Mouse (Mus musculus) embryo, embryonic 11 days (tissue): ENCODE data around the gene Prrg2.
A peak's percentile ranks its signal among the peaks of the same experiment; 100 is the strongest.

Source experiments
- DNase-seq: peaks from one replicate; pipeline ENCODE4 v3.0.0-alpha.2; 2015

Prrg2 gene

GRCm38 (mm10) chr7:45053931-45054510 lies 8.5 kb downstream of the Prrg2 start:
- DNase-seq: peak; percentile 97

DNA sequence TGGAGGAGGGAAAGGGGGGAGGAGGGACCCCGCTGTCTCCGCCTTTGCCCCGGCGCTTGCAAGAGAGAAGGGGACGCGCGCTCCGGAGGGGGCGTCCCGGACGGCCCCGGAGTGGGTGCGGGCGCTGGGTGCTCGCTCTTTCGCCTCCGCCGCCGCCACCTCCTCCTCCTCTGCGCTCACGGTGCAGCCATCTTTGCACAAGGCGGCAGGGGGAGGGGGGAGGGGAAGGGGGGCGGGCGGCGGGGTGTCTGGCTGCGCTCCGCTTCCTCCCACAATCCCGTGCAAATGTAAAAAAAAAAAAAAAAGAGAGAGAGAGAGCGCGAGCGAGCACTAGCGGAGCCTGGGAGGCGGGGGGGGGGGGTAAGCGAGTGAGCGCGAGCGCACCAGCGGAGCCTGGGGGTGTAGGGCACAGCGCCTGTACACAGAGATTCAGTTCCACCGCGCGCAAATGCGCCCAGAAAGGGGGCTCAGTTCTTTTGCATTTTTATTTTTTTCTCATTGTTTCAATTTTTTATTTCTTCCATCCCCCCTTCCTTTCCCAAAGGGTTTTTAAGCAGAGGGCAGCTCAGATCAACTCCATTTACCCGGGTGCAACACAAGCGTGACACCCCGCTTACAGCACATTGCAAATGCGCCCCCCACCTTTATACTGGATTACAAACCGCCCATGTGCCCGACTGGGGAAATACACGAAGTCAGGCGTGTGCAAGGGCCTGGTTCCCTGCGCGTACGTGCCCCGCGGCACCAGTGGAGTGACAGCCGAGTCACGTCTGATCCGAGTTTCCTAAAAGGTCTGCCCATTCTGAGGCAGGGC lies 9.2 kb downstream of the Prrg2 start:
- peak; percentile 89 for DNase-seq

GRCm38 (mm10) chr7:45052862-45053116 lies 9.7 kb downstream of the Prrg2 start, which contains the start of gene Prr12:
Prr12 (minus strand) TSS chr7:45052881.
- peak; percentile 80 for DNase-seq

GRCm38 (mm10) chr7:45052181-45052861 lies 10.2 kb downstream of the Prrg2 start:
- DNase-seq: peak; percentile 37

- DNase-seq: peak; percentile 19
These were observed 10.9 kb downstream of the Prrg2 start for GRCm38 (mm10) chr7:45051601-45051974.

- DNase-seq: peak; percentile 95
These were observed 11.4 kb downstream of the Prrg2 start for GRCm38 (mm10) chr7:45050945-45051600.

DNA sequence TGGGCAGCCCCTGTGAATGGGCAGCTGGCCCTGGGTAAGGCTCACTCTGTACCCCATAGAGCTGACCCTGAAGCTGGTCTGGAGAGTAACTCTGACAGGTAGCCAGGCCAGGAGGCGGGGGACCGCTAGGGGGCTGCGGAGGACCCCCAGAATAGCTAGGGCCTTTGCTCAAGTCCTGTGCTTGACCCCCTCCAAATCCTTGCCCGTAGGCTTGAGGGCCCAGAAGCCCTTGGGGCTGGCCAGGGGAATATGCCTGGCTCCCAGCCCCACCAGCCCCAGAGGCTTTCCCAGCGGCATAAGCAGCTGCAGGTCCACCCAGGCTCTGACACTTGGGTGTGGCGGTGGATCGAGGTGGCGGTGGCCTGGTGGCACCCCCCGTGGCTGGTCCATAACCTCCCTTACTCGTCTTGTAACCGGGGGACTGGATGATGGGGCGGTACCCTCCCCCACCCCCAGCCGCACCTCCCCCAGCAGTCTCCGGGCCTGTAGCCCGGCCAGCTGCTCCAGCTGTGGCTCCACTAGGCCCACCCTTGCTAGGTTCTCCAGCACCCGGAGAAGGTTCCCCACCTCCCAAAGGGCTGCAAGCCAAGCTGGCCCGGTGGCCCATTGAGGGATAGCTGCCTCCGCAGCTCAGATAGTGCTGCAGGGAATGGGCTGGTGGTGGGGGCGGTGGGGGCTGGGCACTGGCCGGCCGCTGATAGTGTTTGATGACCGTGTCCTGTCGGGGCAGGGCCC lies 13.4 kb downstream of the Prrg2 start:
- DNase-seq: no peak

GRCm38 (mm10) chr7:45048001-45048890 lies 14.2 kb downstream of the Prrg2 start:
- no peak for DNase-seq

DNA sequence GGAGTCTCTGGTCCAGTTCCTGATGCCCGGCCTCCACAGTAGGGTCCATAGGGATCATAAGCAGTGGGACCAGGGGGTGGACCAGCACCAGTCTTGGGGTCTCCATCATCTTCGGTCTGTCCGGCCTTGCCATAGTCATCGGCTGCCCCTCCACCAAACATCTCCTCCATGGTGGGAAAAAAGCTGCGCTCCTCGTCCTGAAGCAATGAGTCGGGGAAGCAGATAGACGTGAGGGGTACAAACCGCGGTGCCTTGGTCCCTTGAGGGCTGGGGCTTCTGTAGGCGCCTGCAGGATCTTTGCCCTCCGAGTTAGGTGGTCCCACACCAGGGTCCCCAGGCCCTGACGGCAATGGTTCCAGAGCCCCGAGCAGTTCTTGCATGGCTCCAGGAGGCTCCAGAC lies 15.0 kb downstream of the Prrg2 start:
- no peak for DNase-seq

DNA sequence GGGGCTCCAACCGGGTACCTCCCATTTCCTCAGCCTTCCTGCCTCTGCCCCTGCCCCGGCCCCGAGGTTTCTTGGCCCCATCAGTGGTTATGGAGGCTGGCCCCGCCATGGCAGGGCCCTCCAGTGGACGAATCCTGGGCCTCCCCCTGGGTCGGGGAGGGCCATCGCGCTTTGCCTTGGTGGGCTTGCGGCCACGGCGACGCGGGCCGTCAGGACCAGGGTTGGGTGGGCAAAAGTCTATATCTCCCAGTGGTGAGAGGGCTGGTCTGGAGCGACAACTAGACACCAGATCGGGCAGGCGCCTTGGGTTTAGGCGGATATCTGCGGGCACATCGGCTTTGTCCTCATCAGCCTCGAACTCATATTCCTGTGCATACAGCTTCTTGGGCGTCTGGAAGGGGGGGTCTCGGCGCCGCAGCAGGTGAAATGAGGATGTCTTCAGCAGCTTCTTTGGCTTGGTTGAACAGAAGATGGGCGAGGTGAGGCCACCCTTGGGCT lies 15.6 kb downstream of the Prrg2 start:
- no peak for DNase-seq

DNA sequence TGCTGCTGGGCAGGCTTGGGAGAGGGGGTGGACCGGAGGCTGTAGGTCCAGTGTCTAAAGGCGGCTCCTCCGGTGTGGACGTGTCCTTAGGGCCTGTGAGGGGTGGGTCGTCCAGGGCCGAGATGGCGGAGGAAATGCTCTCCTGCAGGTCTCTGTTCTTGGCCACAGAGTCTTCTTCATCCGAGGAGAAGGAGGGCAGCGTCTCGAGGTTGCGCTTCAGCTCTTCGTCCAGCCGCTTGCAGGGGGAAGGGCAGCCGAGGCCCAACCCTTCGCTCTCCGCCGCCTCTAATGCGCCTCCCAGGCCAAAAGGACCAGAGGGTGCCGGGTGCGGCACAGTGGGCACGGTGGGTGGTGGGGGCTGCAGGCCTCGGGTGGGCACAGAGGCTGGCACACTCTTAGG lies 16.7 kb downstream of the Prrg2 start:
- DNase-seq: no peak

DNA sequence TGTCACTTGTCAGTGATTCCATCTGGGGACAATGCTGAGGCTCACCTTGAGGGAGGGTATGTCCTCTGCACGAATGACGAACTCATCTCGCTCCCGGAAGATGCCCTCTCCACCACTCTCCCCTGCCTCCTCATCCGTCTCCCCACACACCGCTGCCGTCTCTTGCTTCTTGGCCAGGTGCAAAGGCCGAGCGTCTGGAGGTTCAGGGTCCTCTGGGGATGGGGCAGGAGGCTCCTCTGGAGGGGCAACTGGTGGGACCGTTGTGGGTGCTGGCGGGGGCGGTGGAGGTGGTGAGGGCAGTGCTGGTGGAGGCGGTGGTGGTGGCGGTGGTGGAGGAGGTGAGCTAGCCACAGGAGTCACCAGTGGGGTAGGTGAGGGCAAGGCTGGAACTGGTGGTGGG lies 19.2 kb downstream of the Prrg2 start:
- DNase-seq: no peak

DNA sequence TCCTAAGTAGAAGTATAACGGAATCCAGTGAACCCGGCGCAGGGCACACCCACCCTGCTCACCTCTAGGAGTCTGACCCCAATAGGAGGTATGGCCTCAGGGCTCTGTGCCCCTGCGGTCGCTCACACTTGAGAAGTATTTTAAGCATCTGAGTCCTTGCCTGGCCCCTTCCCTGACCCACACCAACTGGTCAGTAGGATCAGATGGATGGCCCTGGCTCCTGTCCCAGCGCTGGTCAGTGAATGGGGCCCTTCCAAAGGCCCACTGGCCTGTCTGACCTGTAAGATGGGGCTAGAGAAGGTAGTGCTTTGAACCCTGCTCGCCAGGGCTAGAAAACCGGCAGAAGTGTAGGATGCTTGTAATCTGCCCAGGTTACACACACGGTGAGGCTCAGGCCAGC lies 21.6 kb downstream of the Prrg2 start:
- no peak for DNase-seq

DNA sequence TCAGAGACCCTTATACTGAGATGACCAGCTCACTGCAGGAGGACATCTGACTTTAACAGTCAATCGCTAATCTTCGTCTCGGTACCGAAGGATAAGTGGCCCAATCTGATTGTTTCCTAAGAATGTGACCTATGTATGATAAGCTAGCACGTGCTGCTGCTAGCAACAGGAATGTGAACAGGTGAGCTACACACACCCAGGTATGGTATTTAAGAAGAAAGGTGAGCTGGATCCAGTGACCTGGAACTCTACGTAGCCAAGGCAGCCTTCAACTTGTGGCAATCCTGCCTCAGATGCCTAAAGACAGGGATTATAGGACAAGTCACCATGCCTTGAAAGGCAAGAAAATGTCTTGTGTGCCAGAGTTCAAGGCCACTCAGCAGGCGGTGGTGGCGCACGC lies 24.1 kb downstream of the Prrg2 start:
- no peak for DNase-seq

DNA sequence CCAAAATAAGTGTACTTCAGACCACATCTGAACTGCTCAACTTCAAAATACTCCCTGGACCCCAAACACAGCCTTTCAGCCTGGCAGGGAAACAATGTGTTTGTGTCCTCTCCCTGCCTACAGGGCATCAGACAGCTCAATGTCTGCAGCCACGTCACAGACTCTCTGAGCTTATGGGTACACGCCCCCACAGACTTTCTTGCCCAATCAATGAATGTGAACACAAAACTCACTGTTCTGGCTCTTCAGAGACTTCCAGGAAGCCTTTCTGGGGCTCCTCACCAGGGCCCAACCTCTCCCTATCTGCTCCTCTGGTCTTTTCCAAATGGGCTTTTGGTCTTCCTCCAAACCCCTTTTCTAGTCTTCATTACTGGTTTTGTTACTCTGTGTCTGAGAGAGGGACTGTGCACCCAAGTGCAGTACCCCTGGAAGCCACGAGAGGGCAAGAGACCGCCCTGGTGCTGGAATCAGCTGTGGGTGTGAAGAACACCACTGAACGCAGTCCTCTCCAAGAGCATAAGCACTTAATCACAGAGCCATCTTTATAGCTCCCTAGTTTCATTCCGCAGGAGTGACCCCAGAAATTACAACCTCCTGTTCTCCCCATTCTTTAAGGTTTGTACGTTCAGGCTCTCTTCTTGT lies 24.6 kb downstream of the Prrg2 start:
- DNase-seq: peak; percentile 36

- DNase-seq: no peak
These were observed 25.8 kb downstream of the Prrg2 start for GRCm38 (mm10) chr7:45036702-45037101.

GRCm38 (mm10) chr7:45035631-45036030 lies 26.8 kb downstream of the Prrg2 start:
- no peak for DNase-seq

DNA sequence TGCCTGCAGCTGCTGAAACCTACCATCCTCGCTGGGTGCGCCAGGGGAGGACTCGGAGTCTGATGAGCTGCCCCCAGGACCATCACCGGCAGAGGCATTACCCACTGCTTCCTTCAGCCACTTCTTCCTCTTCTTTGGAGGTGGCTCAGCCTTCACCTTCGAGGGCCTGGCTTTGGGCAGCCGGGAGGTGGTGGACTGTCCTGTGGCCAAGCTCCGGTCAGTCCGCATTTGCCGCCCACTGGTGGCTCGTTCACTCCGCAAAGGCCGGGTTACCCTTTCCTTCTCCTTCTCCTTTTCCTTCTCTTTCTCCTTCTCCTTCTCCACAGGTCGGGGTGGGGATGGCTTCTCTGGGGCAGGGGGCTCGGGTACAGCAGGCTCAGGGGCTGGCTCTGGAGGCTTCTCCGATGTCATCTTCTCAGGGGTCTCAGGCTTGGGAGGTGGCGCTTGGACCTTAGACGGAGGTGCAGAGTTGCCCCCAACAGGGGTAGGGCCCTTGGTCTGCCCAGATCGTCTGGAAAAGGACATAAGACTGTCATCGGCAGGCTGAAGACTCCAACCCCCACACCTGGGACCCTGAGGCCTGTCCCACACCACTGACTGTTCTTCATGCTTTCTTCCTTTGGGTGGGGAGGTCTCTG lies 28.6 kb downstream of the Prrg2 start:
- DNase-seq: no peak

- no peak for DNase-seq
These were observed 31.6 kb downstream of the Prrg2 start for GRCm38 (mm10) chr7:45030857-45031256.

GRCm38 (mm10) chr7:45029995-45030394 lies 32.5 kb downstream of the Prrg2 start:
- DNase-seq: no peak

- no peak for DNase-seq
These were observed 34.1 kb downstream of the Prrg2 start for GRCm38 (mm10) chr7:45028351-45028750.
